Mouse (Mus musculus) lung, adult 2 months (tissue): Measurements from ENCODE around the gene Slc7a9. TPM values are rescaled to one million over a fixed set of nuclear protein-coding genes. Genes with fewer than 3 reads are reported as not detected.

Source experiments
- DNase-seq: peaks from one replicate; pipeline ENCODE4 v3.0.0; 2022
- H3K4me1 ChIP-seq: fragments of 200-500 bp; 2 replicates; pipeline ENCODE4 v1.6.1; 2011; ENCODE audit warnings: low read length; ENCODE audit not compliant: control insufficient read depth, insufficient read depth
- H3K4me3 ChIP-seq: fragments of 200-500 bp; replicated peaks from 2 replicates; pipeline ENCODE3; 2011; ENCODE audit warnings: low read depth, mild to moderate bottlenecking, control low read depth, low read length; ENCODE audit errors: extremely low read depth
- CTCF ChIP-seq: fragments of 200-500 bp; IDR thresholded peaks from 2 replicates; pipeline ENCODE4 v1.5.1; 2011; ENCODE audit warnings: mild to moderate bottlenecking, low read length, control low read depth; ENCODE audit not compliant: insufficient read depth
- POLR2A ChIP-seq: fragments of 200-500 bp; IDR thresholded peaks from 2 replicates; pipeline ENCODE4 v1.6.1; 2011; ENCODE audit warnings: low read depth, mild to moderate bottlenecking, control low read depth, low read length, borderline replicate concordance; ENCODE audit errors: extremely low read depth
- WGBS: fragments of 180-500 bp; shearing (Covaris S2); methylation state at CpG from one replicate; pipeline ENCODE4 v1.1.7; 2018; 5-methylcytosine and 5-hydroxymethylcytosine counted together
- polyA plus RNA-seq: library from polyadenylated mRNA; depleted of rRNA; stranded (reverse); fragments of >200 nt; gene quantifications from 2 replicates; pipeline ENCODE4 v1.2.3, GENCODE M21; 2012

Slc7a9 gene
- polyA plus RNA-seq, 1 experiment = 0.06 TPM

- H3K4me1 ChIP-seq = no peaks in the 10 kb centered on the region
- 72% methylated on average over 4 of the region's 4 CpGs for WGBS
- DNase-seq = no peak
- no peak for TF ChIP-seq CTCF
- no peak for TF ChIP-seq POLR2A
- no peak overlapping the region for H3K4me3 ChIP-seq
Measured at GRCm38 (mm10) chr7:35456091-35456814, 7.7 kb downstream of the Slc7a9 start.

GRCm38 (mm10) chr7:35460971-35461370 is 12.4 kb downstream of the Slc7a9 start:
- H3K4me1 ChIP-seq = no peaks in the 10 kb centered on the region
- WGBS = 67% methylated on average over 4 of the region's 4 CpGs
- TF ChIP-seq CTCF (no peak), POLR2A (no peak)
- DNase-seq = no peak
- H3K4me3 ChIP-seq = no peak overlapping the region

- 88% methylated on average over 5 of the region's 5 CpGs for whole genome bisulfite sequencing
- Histone ChIP-seq H3K4me3 (no peak overlapping the region), H3K4me1 (no peaks in the 10 kb centered on the region)
- no peak for DNase-seq
- no peak for TF ChIP-seq CTCF
- TF ChIP-seq POLR2A = no peak
Measured at GRCm38 (mm10) chr7:35465027-35465426, 16.4 kb downstream of the Slc7a9 start.

GRCm38 (mm10) chr7:35467856-35468255 is 19.3 kb downstream of the Slc7a9 start:
- Histone ChIP-seq H3K4me3 (no peak overlapping the region), H3K4me1 (no peaks in the 10 kb centered on the region)
- 79% methylated on average over 2 of the region's 2 CpGs for WGBS
- no peak for DNase-seq
- no peak for TF ChIP-seq POLR2A
- TF ChIP-seq CTCF = no peak

GRCm38 (mm10) chr7:35470794-35471193 is 22.2 kb downstream of the Slc7a9 start:
- no peak for TF ChIP-seq POLR2A
- 42% methylated on average over 4 of the region's 4 CpGs for WGBS
- H3K4me3 ChIP-seq = no peak overlapping the region
- no peak for DNase-seq
- H3K4me1 ChIP-seq = no peaks in the 10 kb centered on the region

- Histone ChIP-seq H3K4me3 (no peak overlapping the region), H3K4me1 (no peaks in the 10 kb centered on the region)
- no peak for TF ChIP-seq POLR2A
- TF ChIP-seq CTCF = no peak
- 59% methylated on average over 2 of the region's 2 CpGs for WGBS
- no peak for DNase-seq
Measured at GRCm38 (mm10) chr7:35476457-35476856, 27.9 kb downstream of the Slc7a9 start.

GRCm38 (mm10) chr7:35485126-35485525 is 36.5 kb downstream of the Slc7a9 start:
- DNase-seq = no peak
- no peak for TF ChIP-seq CTCF
- TF ChIP-seq POLR2A = no peak
- WGBS = 64% methylated on average over 2 of the region's 2 CpGs

GRCm38 (mm10) chr7:35486553-35486952 is 38.0 kb downstream of the Slc7a9 start:
- no peak overlapping the region for H3K4me3 ChIP-seq
- H3K4me1 ChIP-seq = no peaks in the 10 kb centered on the region
- WGBS = 81% methylated on average over 8 of the region's 8 CpGs
- DNase-seq = no peak
- TF ChIP-seq POLR2A = no peak
- no peak for TF ChIP-seq CTCF

More at GRCm38 (mm10) chr7:35485126-35485525, 36.5 kb downstream of the Slc7a9 start:
- Histone ChIP-seq H3K4me3 (no peak overlapping the region), H3K4me1 (no peaks in the 10 kb centered on the region)

- Histone ChIP-seq H3K4me3 (no peak overlapping the region), H3K4me1 (no peaks in the 10 kb centered on the region)
- 95% methylated on average over 2 of the region's 2 CpGs for WGBS
- no peak for DNase-seq
- no peak for TF ChIP-seq CTCF
Measured at GRCm38 (mm10) chr7:35490186-35490585, 41.6 kb downstream of the Slc7a9 start.

GRCm38 (mm10) chr7:35491005-35491404 is 42.4 kb downstream of the Slc7a9 start:
- whole genome bisulfite sequencing = 78% methylated on average over 1 of the region's 1 CpGs
- no peak for DNase-seq
- H3K4me3 ChIP-seq = no peak overlapping the region
- H3K4me1 ChIP-seq = no peaks in the 10 kb centered on the region
- no peak for TF ChIP-seq POLR2A
- TF ChIP-seq CTCF = no peak
